Comparison of ENCODE assay signal across 21 mouse cellular contexts in genomic region chr2:73001994-73002393, GRCm38 (mm10). TPM values are rescaled to one million over a fixed set of nuclear protein-coding genes. Genes with fewer than 3 reads are reported as not detected.
A peak's percentile ranks its signal among the peaks of the same experiment; 100 is the strongest.
DNase-seq lines count a peak whose midpoint lies in the region; ATAC-seq and TF ChIP-seq lines count a peak whose summit lies in the region.
"Had no signal": no experiment of that assay in that cellular context is flagged by ENCODE, and none has a peak within 500 bp of the region (broad histone marks: within the 10 kb centered on the region; RNA-seq: fewer than 3 reads in every experiment).

No protein-coding gene starts in this region.

- no peak overlapping the region for H3K4me3 ChIP-seq in heart, postnatal 0 days (ENCODE audit: low read depth, low read length)
- H3K4me3 ChIP-seq in bone marrow, adult 2 months (replicated peaks; ENCODE audit: control insufficient read depth, low read depth, low read length) = no peak overlapping the region
- H3K4me3 ChIP-seq in embryonic facial prominence, embryonic 15.5 days (replicated peaks) = no peak overlapping the region
- H3K4me3 ChIP-seq in liver, embryonic 15.5 days (replicated peaks) = no peak overlapping the region
- H3K4me3 ChIP-seq: hindbrain, embryonic 13.5 days; intestine, embryonic 15.5 days; midbrain, embryonic 13.5 days had no signal

- no peaks in the 10 kb centered on the region for H3K36me3 ChIP-seq in heart, postnatal 0 days (replicated peaks; ENCODE audit: control insufficient read depth, insufficient read depth, low read length)
- H3K36me3 ChIP-seq in embryonic facial prominence, embryonic 15.5 days = no peaks in the 10 kb centered on the region
- no peaks in the 10 kb centered on the region for H3K36me3 ChIP-seq in liver, embryonic 15.5 days (replicated peaks)
- H3K36me3 ChIP-seq: hindbrain, embryonic 13.5 days; intestine, embryonic 15.5 days; midbrain, embryonic 13.5 days had no signal

- no peak overlapping the region for H3K9ac ChIP-seq in heart, postnatal 0 days (replicated peaks; ENCODE audit: low read depth, low read length)
- H3K9ac ChIP-seq in embryonic facial prominence, embryonic 15.5 days = no peak overlapping the region
- H3K9ac ChIP-seq in liver, embryonic 15.5 days = peak overlapping the region; percentile 41
- H3K9ac ChIP-seq: hindbrain, embryonic 13.5 days; intestine, embryonic 15.5 days; midbrain, embryonic 13.5 days had no signal

- WGBS in heart, postnatal 0 days = 62% methylated on average over 5 of the region's 5 CpGs
- WGBS in bone marrow, adult 2 months = 58% methylated on average over 5 of the region's 5 CpGs
- 77% methylated on average over 5 of the region's 5 CpGs for WGBS in embryonic facial prominence, embryonic 15.5 days
- WGBS in liver, embryonic 15.5 days (ENCODE audit: insufficient replicate concordance) = 22% methylated on average over 5 of the region's 5 CpGs

- DNase-seq in heart, postnatal 0 days (ENCODE audit: low spot score) = no peak
- DNase-seq in heart, postnatal 25 days (ENCODE audit: low spot score) = no peak
- DNase-seq in cerebellum, postnatal 36 days = no peak
- DNase-seq in adrenal gland, adult (ENCODE audit: inconsistent age in 2 of 2, low spot score in 1 of 2) = no peak
- DNase-seq: cerebellum, adult 11-12 months; kidney, postnatal 10 days; layer of hippocampus, adult 9-11 months; lung, adult 18-20 months; lung, postnatal 36 days had no signal

- ATAC-seq in heart, postnatal 0 days (ENCODE audit: insufficient read depth, low read depth) = no peak
- no peak for ATAC-seq in embryonic facial prominence, embryonic 15.5 days (ENCODE audit: insufficient number of reproducible peaks, low FRiP score, low TSS enrichment, low read depth)
- ATAC-seq in liver, embryonic 15.5 days (ENCODE audit: insufficient read depth) = peak; percentile 93
- ATAC-seq: forebrain, embryonic 14.5 days; intestine, embryonic 15.5 days; midbrain, embryonic 13.5 days had no signal

- intact Hi-C loops in heart, postnatal 25 days (cut with DNase I) = loop anchor here (5.0 kb wide), 2 partner anchors 45 to 60 kb away; no protein-coding TSS in a partner anchor

- TF ChIP-seq EP300 in heart, postnatal 0 days (IDR thresholded peaks at IDR 0.05; ENCODE audit: low read depth) = no peak

- no peak overlapping the region for H3K4me2 ChIP-seq in heart, postnatal 0 days (ENCODE audit: low read depth, low read length)
- H3K4me2 ChIP-seq in embryonic facial prominence, embryonic 15.5 days (replicated peaks) = no peak overlapping the region
- H3K4me2 ChIP-seq in liver, embryonic 15.5 days = peak overlapping the region; percentile 62
- H3K4me2 ChIP-seq: hindbrain, embryonic 13.5 days; intestine, embryonic 15.5 days; midbrain, embryonic 13.5 days had no signal

- TF ChIP-seq CTCF in heart, postnatal 0 days (IDR thresholded peaks at IDR 0.05; ENCODE audit: low read depth) = no peak
- no peak for TF ChIP-seq CTCF in bone marrow, adult 2 months (IDR thresholded peaks at IDR 0.05; ENCODE audit: control insufficient read depth, insufficient read depth, low read length)

- TF ChIP-seq POLR2A in bone marrow, adult 2 months (IDR thresholded peaks at IDR 0.05; ENCODE audit: borderline replicate concordance, control insufficient read depth, low read depth, low read length) = no peak

- H3K4me1 ChIP-seq in heart, postnatal 0 days (ENCODE audit: control insufficient read depth, insufficient read depth) = peaks cover 30% of the 10 kb centered on the region
- peaks cover 6% of the 10 kb centered on the region; the same call in 1 of the 2 replicates for H3K4me1 ChIP-seq in bone marrow, adult 2 months (ENCODE audit: control insufficient read depth, insufficient read depth, low read length)
- peaks cover 33% of the 10 kb centered on the region for H3K4me1 ChIP-seq in embryonic facial prominence, embryonic 15.5 days
- H3K4me1 ChIP-seq in liver, embryonic 15.5 days (replicated peaks) = peaks cover 84% of the 10 kb centered on the region

- no peaks in the 10 kb centered on the region for H3K9me3 ChIP-seq in heart, postnatal 0 days (replicated peaks; ENCODE audit: control insufficient read depth, low read length)
- H3K9me3 ChIP-seq in embryonic facial prominence, embryonic 15.5 days (replicated peaks) = no peaks in the 10 kb centered on the region
- no peaks in the 10 kb centered on the region for H3K9me3 ChIP-seq in liver, embryonic 15.5 days (replicated peaks)
- H3K9me3 ChIP-seq: hindbrain, embryonic 13.5 days; intestine, embryonic 15.5 days; midbrain, embryonic 13.5 days had no signal

- H3K27ac ChIP-seq in heart, postnatal 0 days (ENCODE audit: low read depth) = peak overlapping the region; percentile 88
- H3K27ac ChIP-seq in bone marrow, adult 2 months (ENCODE audit: control insufficient read depth, insufficient read depth, low read depth, low read length, poor library complexity) = peak overlapping the region; percentile 54
- 0 out of 2 replicates have a peak overlapping the region, but pooled peaks have one; percentile 7 for H3K27ac ChIP-seq in embryonic facial prominence, embryonic 15.5 days (replicated peaks)
- H3K27ac ChIP-seq in liver, embryonic 15.5 days (replicated peaks) = peak overlapping the region; percentile 93
- H3K27ac ChIP-seq: hindbrain, embryonic 13.5 days; intestine, embryonic 15.5 days; midbrain, embryonic 13.5 days had no signal

- no peaks in the 10 kb centered on the region for H3K27me3 ChIP-seq in heart, postnatal 0 days (ENCODE audit: control insufficient read depth, insufficient read depth, low read length)
- H3K27me3 ChIP-seq in embryonic facial prominence, embryonic 15.5 days = no peaks in the 10 kb centered on the region
- H3K27me3 ChIP-seq in liver, embryonic 15.5 days = no peaks in the 10 kb centered on the region
- H3K27me3 ChIP-seq: hindbrain, embryonic 13.5 days; intestine, embryonic 15.5 days; midbrain, embryonic 13.5 days had no signal

RNA-seq across cellular contexts. Expression of gene Gm11084, which starts 15.5 kb away (rescaled TPM):
- not detected in 2 replicates for total RNA-seq in heart, postnatal 0 days (2014; rRNA removed; ENCODE audit: low replicate concordance)
- polyA plus RNA-seq in heart, postnatal 0 days (2015; fragmentation: Nextera tagmentation; extraction: Ambion mirVana) = not detected in 2 replicates
- total RNA-seq in heart, postnatal 25 days (2021) = not detected
- not detected in 2 replicates for polyA plus RNA-seq in bone marrow, adult 2 months (2011; ENCODE audit: insufficient read depth, insufficient read length, low replicate concordance, missing spikeins)
- not detected in 2 replicates for polyA plus RNA-seq in embryonic facial prominence, embryonic 15.5 days (2015; fragmentation: Nextera tagmentation; extraction: Ambion mirVana)
- not detected in 2 replicates for polyA plus RNA-seq in liver, embryonic 15.5 days (2015; fragmentation: Nextera tagmentation; extraction: Ambion mirVana)
- total RNA-seq: adrenal gland, postnatal 4 days; common myeloid progenitor, adult 5-6 weeks; left cerebral cortex, postnatal 36 days had no signal
- polyA plus RNA-seq: CD4-positive, CD25-positive, alpha-beta regulatory T cell, adult 4 months; embryonic facial prominence, embryonic 14.5 days; forebrain, embryonic 14.5 days; hindbrain, embryonic 13.5 days; intestine, embryonic 15.5 days; midbrain, embryonic 13.5 days had no signal

RNA-seq across cellular contexts. Expression of gene Sp3, which starts 21.7 kb away (rescaled TPM):
- total RNA-seq in heart, postnatal 0 days (2014; rRNA removed; ENCODE audit: low replicate concordance) = 62.1 and 72.7 TPM in 2 replicates
- 24.7 and 28.3 TPM in 2 replicates for polyA plus RNA-seq in heart, postnatal 0 days (2015; fragmentation: Nextera tagmentation; extraction: Ambion mirVana)
- total RNA-seq in heart, postnatal 25 days (2021) = 10 to 100 TPM; 34.8 to 38.9 TPM
- polyA plus RNA-seq in bone marrow, adult 2 months (2011; ENCODE audit: insufficient read depth, insufficient read length, low replicate concordance, missing spikeins) = 34.0 and 40.0 TPM in 2 replicates
- polyA plus RNA-seq in embryonic facial prominence, embryonic 15.5 days (2015; fragmentation: Nextera tagmentation; extraction: Ambion mirVana) = 52.0 and 58.8 TPM in 2 replicates
- polyA plus RNA-seq in liver, embryonic 15.5 days (2015; fragmentation: Nextera tagmentation; extraction: Ambion mirVana) = 33.3 and 33.6 TPM in 2 replicates

Comparison
In these comparisons a context has a peak if more than half of its experiments do, and no peak if none do; other contexts are left out.
1. H3K27ac ChIP-seq: peak in every context shown above with its lines; median percentile 93 in liver, embryonic 15.5 days; 88 in heart, postnatal 0 days; 54 in bone marrow, adult 2 months; 7 in embryonic facial prominence, embryonic 15.5 days.